In the genomic region with DNA sequence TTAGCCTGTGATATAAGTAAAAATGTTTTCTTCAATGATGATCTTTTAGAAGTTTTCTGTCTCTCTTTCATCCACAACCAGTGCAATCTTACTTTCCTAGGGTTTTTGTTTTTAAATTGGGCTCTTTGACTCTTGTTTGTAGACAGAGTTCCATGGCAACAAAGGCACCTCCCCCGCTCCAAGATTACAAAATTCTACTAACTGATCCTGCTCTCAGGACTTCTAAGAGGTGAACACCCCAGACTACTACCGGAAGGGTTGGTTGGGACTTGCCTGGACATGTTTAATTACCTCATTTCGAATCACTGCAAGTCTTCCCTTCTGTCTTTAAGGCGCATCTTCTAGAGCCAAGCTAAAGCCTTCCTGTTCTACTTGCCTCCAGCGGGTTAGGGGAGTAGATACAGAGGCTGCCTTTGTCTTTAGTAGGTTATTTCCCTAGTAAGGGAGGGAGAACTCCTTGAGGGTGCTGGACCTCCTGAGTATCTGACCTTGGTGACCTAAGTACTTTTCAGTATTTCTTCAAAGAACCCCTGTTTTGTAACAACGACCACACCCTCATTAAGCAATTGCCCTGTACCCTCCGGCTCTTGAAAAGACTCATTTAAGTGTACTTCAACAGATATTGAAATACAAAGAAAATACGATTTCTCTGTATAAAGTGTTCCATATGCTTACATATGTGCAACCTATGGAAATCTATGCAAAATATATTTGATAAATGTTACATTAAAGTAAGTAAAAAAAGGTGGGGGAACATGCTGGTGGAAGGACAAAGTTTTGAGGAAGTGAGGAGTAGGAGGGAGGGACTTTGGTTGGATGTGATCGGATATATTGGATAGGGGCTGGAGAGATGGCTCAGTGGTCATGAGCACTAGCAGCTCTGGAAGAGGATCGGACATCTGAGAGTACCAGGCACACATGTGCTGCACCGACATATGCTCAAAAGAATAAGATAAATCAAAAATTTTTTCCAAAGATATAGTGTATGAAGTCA, we compare ENCODE assay signal across 8 mouse cellular contexts. TPM values are rescaled to one million over a fixed set of nuclear protein-coding genes. Genes with fewer than 3 reads are reported as not detected.
DNase-seq lines count a peak whose midpoint lies in the region; ATAC-seq lines count a peak whose summit lies in the region.

No protein-coding gene starts in this region.

- H3K4me3 ChIP-seq in lung, embryonic 16.5 days (ENCODE audit: low read length) = peak overlapping the region; percentile 72

- no peak overlapping the region; the same call in 1 of the 2 replicates for H3K9ac ChIP-seq in lung, embryonic 16.5 days (ENCODE audit: low read length)

- H3K27ac ChIP-seq in lung, embryonic 16.5 days (ENCODE audit: low read length) = no peak overlapping the region

- peak; percentile 51 for DNase-seq in embryo, embryonic 10.5 days (ENCODE audit: low spot score)
- DNase-seq in embryo, embryonic 9.5 days (ENCODE audit: extremely low spot score) = no peak
- DNase-seq in MN1 (ENCODE audit: low spot score) = peak; percentile 58
- peak; percentile 100 for DNase-seq in gonadal fat pad, adult 2 months (ENCODE audit: low read depth)
- DNase-seq in thymus, postnatal 4 days = no peak
- no peak for DNase-seq in left cerebral cortex, postnatal 10 days (ENCODE audit: extremely low spot score in 1 of 2, low spot score in 2 of 2)

- no peak for ATAC-seq in lung, embryonic 16.5 days (ENCODE audit: low read depth)
- ATAC-seq in cerebellum, adult (ENCODE audit: insufficient number of reproducible peaks, low FRiP score, low TSS enrichment) = no peak

- intact Hi-C loops in left cerebral cortex, postnatal 10 days (cut with DNase I) = no loop called here

- H3K36me3 ChIP-seq in lung, embryonic 16.5 days (ENCODE audit: control insufficient read depth, insufficient read depth, low read length) = no peaks in the 10 kb centered on the region

- WGBS in lung, embryonic 16.5 days = 58% methylated on average over 11 of the region's 11 CpGs

- no peaks in the 10 kb centered on the region for H3K27me3 ChIP-seq in lung, embryonic 16.5 days (ENCODE audit: control insufficient read depth, insufficient read depth, low read depth, low read length)

- peaks cover 2% of the 10 kb centered on the region; the same call in 1 of the 2 replicates for H3K4me1 ChIP-seq in lung, embryonic 16.5 days (replicated peaks; ENCODE audit: control insufficient read depth, insufficient read depth, low read length)

- peak overlapping the region; percentile 97 for H3K4me2 ChIP-seq in lung, embryonic 16.5 days (ENCODE audit: low read depth, low read length)

- no peaks in the 10 kb centered on the region; the same call in 1 of the 2 replicates for H3K9me3 ChIP-seq in lung, embryonic 16.5 days (ENCODE audit: control insufficient read depth, low read length)

RNA-seq across cellular contexts. Expression of a gene that starts 1.3 kb away (rescaled TPM):
- polyA plus RNA-seq in gonadal fat pad, adult 2 months (2012; rRNA removed) = 2.7 and 3.0 TPM in 2 replicates
- 4.4 and 4.5 TPM in 2 replicates for polyA plus RNA-seq in lung, embryonic 16.5 days (2015; fragmentation: Nextera tagmentation; extraction: Ambion mirVana)
- total RNA-seq in left cerebral cortex, postnatal 10 days (2021) = 10 to 100 TPM in 1 of 2 experiments, 1 to 10 TPM in 1; 9.9 to 11.3 TPM

RNA-seq across cellular contexts. Expression of a gene that starts 13.6 kb away (rescaled TPM):
- 35.4 and 44.0 TPM in 2 replicates for polyA plus RNA-seq in gonadal fat pad, adult 2 months (2012; rRNA removed)
- polyA plus RNA-seq in lung, embryonic 16.5 days (2015; fragmentation: Nextera tagmentation; extraction: Ambion mirVana) = 63.6 and 64.4 TPM in 2 replicates
- total RNA-seq in left cerebral cortex, postnatal 10 days (2021) = 10 to 100 TPM; 37.9 to 39.6 TPM

RNA-seq across cellular contexts. Expression of a gene that starts 41.8 kb away (rescaled TPM):
- 90.6 and 92.9 TPM in 2 replicates for polyA plus RNA-seq in gonadal fat pad, adult 2 months (2012; rRNA removed)
- polyA plus RNA-seq in lung, embryonic 16.5 days (2015; fragmentation: Nextera tagmentation; extraction: Ambion mirVana) = 28.7 and 41.3 TPM in 2 replicates
- 10 to 100 TPM; 26.8 to 31.1 TPM for total RNA-seq in left cerebral cortex, postnatal 10 days (2021)

Comparison
In these comparisons a context has a peak if more than half of its experiments do, and no peak if none do; other contexts are left out.
1. DNase-seq: peak in embryo, embryonic 10.5 days (single experiment), MN1 (single experiment) and gonadal fat pad, adult 2 months (single experiment); none in embryo, embryonic 9.5 days (single experiment), thymus, postnatal 4 days (single experiment) and left cerebral cortex, postnatal 10 days (0 of 2).